Mouse (Mus musculus): ENCODE results near the gene Msl3l2.

- no peak for TF ChIP-seq CTCF (IDR thresholded peaks at IDR 0.05; ENCODE audit: insufficient read depth, low read length)
- TF ChIP-seq POLR2A (IDR thresholded peaks at IDR 0.05; ENCODE audit: borderline replicate concordance, extremely low read depth, low read depth, low read length), result no peak
These were observed 8.4 kb downstream of the Msl3l2 start for GRCm38 (mm10) chr10:56114951-56115635.

All from lung, adult 2 months (tissue).